Mouse (Mus musculus): ENCODE data around the gene Plek. TPM values are rescaled to one million over a fixed set of nuclear protein-coding genes. Genes with fewer than 3 reads are reported as not detected.

Plek gene
- polyA plus RNA-seq, 1 experiment from 2014 or later: 4.4 TPM

DNA sequence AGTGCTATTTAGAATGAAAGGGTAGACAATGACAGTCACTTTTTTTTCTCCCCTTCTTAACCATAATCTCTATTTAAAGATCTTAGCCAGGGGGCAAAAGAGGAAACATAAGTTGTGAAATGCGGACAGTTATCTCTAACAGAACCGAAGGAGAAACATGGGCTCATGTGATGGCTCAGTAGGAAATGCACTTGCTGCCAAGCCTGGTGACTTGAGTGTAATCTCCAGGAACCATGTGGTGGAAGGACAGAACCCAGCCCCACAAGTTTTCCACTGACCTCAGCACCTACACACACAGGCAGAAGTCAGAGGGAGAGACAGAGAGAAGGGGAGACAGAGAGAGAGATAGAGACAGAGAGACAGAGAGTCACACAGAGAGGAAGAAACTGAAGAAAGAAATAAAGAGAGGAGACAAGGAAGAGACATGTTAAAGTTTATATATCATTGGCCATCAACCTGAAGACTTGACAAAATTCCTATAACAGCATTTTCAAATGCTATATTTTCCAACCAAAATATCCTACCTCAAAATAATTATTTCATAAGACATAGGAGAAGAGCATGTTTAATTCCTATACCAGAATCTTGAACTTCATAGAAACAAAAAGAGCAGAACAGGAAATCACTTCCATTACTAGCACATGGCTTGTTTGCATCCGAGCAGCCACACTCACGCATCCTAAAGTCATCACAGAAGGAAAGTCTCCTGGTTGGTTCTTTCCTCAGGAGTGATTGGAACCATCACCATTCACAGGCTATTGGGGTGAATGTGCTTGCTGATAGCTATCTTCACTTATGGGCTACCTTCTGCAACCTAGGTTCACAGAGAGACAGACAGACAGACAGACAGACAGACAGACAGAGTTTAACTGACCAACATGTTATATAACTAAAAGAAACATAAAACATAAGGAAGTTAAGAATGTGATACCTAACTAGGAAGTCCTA is 47.0 kb downstream of the Plek start:
- ATAC-seq (ENCODE audit: low read depth): no peak
- Histone ChIP-seq H3K4me1 (ENCODE audit: control insufficient read depth, insufficient read depth, low read length) (no peaks in the 10 kb centered on the region), H3K4me3 (ENCODE audit: low read depth, low read length) (no peak overlapping the region), H3K4me2 (ENCODE audit: low read depth, low read length) (no peak overlapping the region), H3K36me3 (ENCODE audit: control insufficient read depth, insufficient read depth, low read length) (no peaks in the 10 kb centered on the region), H3K27me3 (replicated peaks; ENCODE audit: control insufficient read depth, insufficient read depth, low read length) (no peaks in the 10 kb centered on the region), H3K27ac (replicated peaks; ENCODE audit: low read depth, low read length) (no peak overlapping the region), H3K9me3 (ENCODE audit: control insufficient read depth, low read length) (no peaks in the 10 kb centered on the region), H3K9ac (ENCODE audit: low read depth, low read length) (no peak overlapping the region)
- DNase-seq (ENCODE audit: low spot score): peak; percentile 10
- WGBS: 74% methylated on average over 4 of the region's 4 CpGs

DNA sequence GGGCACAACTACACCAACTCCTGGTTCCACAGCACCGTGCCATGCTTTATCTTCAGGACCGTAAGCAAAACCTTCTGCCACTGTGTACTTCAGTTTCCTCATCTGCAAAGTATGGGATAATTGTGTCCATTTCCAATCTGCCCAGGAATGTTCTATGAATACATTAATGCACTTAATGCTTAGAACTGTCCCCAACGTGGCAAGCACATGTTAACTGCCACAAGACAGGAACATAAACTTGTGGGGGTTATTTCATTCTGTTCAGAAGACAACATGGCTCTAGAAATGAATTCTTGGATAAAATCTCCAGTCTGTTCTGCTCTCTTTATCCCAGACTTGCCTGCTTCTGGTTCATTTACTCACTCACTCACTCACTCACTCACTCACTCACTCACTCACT is 48.4 kb downstream of the Plek start:
- WGBS: 74% methylated on average over 3 of the region's 3 CpGs
- H3K4me3 ChIP-seq (ENCODE audit: low read depth, low read length): no peak overlapping the region
- H3K4me2 ChIP-seq (ENCODE audit: low read depth, low read length): no peak overlapping the region
- DNase-seq (ENCODE audit: low spot score): no peak
- H3K27ac ChIP-seq (replicated peaks; ENCODE audit: low read depth, low read length): no peak overlapping the region
- no peak for ATAC-seq (ENCODE audit: low read depth)
- H3K27me3 ChIP-seq (replicated peaks; ENCODE audit: control insufficient read depth, insufficient read depth, low read length): no peaks in the 10 kb centered on the region
- H3K36me3 ChIP-seq (ENCODE audit: control insufficient read depth, insufficient read depth, low read length): no peaks in the 10 kb centered on the region
- no peaks in the 10 kb centered on the region for H3K4me1 ChIP-seq (ENCODE audit: control insufficient read depth, insufficient read depth, low read length)
- H3K9ac ChIP-seq (ENCODE audit: low read depth, low read length): no peak overlapping the region
- no peaks in the 10 kb centered on the region for H3K9me3 ChIP-seq (ENCODE audit: control insufficient read depth, low read length)

DNA sequence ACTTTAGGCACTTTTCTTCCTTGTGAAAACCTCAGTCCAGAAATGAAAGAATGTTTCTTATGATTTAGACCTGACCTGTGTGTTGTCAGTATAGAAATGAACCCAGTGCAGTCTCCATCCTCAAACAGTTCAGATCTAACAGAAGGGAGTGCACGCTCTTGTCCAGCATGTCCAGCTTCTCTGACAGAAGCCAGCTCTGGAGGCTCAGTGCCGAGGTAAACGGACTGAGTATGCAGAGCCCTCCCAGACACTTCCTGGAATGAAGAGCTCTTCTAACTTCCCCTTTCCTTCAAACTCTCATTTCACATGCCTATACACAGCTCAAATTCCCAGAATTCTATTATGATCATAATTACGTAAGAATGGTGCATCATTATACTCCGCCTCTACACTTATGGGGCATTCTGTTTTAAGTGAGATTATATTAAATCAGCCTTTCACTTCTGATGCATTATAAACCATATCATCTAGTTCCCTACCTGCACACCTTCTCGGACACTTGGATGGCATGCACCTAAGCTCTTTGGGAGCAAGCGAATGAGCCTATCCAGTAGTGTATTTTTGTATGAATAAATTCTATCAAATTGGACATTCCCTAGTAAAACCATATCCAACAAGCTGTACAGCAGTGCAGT is 49.3 kb downstream of the Plek start:
- DNase-seq (ENCODE audit: low spot score) (no peak), ATAC-seq (ENCODE audit: low read depth) (no peak)
- Histone ChIP-seq H3K9ac (ENCODE audit: low read depth, low read length) (no peak overlapping the region), H3K36me3 (ENCODE audit: control insufficient read depth, insufficient read depth, low read length) (no peaks in the 10 kb centered on the region), H3K4me3 (ENCODE audit: low read depth, low read length) (no peak overlapping the region), H3K4me1 (ENCODE audit: control insufficient read depth, insufficient read depth, low read length) (no peaks in the 10 kb centered on the region), H3K27ac (replicated peaks; ENCODE audit: low read depth, low read length) (no peak overlapping the region), H3K27me3 (replicated peaks; ENCODE audit: control insufficient read depth, insufficient read depth, low read length) (no peaks in the 10 kb centered on the region), H3K9me3 (ENCODE audit: control insufficient read depth, low read length) (no peaks in the 10 kb centered on the region), H3K4me2 (ENCODE audit: low read depth, low read length) (no peak overlapping the region)
- 81% methylated on average over 7 of the region's 7 CpGs for WGBS

DNA sequence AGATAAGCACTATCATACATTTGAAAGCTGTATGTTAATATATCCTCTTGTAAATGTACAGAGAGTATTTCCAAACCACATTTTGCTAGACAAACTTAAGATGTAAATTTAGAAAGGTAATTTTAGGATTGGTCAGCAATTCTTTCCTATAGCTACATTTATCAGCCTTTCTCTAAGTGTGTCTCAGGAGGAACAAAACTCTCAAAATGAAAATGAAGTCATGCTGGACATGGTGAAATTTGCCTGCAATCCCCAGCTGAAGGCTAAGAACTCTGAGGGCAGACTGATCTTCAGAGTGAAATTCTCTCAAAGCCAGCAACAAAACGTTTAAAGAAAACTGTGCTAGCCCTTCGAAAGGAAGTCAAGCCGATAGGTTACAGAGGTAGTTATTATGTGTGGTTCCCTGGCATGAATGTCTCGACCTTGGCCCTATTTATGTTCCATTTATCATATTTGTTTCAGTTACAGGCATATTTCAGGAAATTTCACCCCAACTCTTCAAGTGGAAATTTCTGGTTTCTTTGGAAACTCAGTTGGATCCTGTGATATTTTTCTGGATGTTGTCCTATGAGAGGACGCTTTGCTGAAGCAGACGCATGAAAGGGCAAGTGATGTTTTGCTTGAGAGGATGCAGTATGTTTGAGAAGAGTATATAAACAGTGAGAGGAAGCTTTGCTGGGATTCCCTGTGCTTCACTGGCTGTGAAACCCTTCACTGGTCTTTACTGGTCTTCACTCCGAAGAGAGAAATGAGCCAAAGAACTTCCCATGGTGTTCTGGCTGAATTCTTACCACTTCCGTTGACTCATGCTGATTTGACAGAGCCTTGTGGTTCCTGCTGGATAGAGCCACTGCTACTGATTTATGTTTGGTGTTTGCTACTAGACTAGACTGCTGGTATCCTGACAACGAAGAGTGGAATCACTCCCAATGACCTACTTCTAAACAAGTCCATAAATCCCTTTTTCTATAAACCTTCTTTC is 51.5 kb downstream of the Plek start:
- ATAC-seq (ENCODE audit: low read depth) (no peak), DNase-seq (ENCODE audit: low spot score) (no peak)
- Histone ChIP-seq H3K9me3 (ENCODE audit: control insufficient read depth, low read length) (no peaks in the 10 kb centered on the region), H3K36me3 (ENCODE audit: control insufficient read depth, insufficient read depth, low read length) (no peaks in the 10 kb centered on the region), H3K4me1 (ENCODE audit: control insufficient read depth, insufficient read depth, low read length) (no peaks in the 10 kb centered on the region), H3K9ac (ENCODE audit: low read depth, low read length) (no peak overlapping the region), H3K4me2 (ENCODE audit: low read depth, low read length) (no peak overlapping the region), H3K27me3 (replicated peaks; ENCODE audit: control insufficient read depth, insufficient read depth, low read length) (no peaks in the 10 kb centered on the region), H3K4me3 (ENCODE audit: low read depth, low read length) (no peak overlapping the region), H3K27ac (replicated peaks; ENCODE audit: low read depth, low read length) (no peak overlapping the region)
- 75% methylated on average over 9 of the region's 9 CpGs for WGBS

DNA sequence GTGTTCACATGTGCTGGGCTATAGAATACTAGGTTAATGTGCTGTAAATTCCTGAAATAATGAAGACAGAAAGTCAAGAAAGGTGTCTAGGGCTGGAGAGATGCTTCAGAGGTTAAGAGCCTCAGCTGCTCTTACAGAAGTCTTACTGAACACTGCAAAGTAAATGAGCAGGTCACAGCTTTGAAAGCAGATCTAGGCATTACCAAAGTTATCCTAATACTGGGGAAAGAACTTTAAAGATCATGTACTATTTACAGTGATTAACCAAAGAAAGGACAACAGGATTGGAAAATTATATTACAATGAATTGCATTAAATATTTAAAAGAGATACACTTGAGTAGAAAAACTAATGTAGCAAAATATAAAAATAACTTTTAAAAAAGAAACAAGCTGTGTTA is 52.2 kb downstream of the Plek start:
- Histone ChIP-seq H3K4me2 (ENCODE audit: low read depth, low read length) (no peak overlapping the region), H3K9me3 (ENCODE audit: control insufficient read depth, low read length) (no peaks in the 10 kb centered on the region), H3K4me3 (ENCODE audit: low read depth, low read length) (no peak overlapping the region), H3K27me3 (replicated peaks; ENCODE audit: control insufficient read depth, insufficient read depth, low read length) (no peaks in the 10 kb centered on the region), H3K36me3 (ENCODE audit: control insufficient read depth, insufficient read depth, low read length) (no peaks in the 10 kb centered on the region), H3K9ac (ENCODE audit: low read depth, low read length) (no peak overlapping the region), H3K27ac (replicated peaks; ENCODE audit: low read depth, low read length) (no peak overlapping the region), H3K4me1 (ENCODE audit: control insufficient read depth, insufficient read depth, low read length) (no peaks in the 10 kb centered on the region)
- no peak for DNase-seq (ENCODE audit: low spot score)
- ATAC-seq (ENCODE audit: low read depth): no peak

DNA sequence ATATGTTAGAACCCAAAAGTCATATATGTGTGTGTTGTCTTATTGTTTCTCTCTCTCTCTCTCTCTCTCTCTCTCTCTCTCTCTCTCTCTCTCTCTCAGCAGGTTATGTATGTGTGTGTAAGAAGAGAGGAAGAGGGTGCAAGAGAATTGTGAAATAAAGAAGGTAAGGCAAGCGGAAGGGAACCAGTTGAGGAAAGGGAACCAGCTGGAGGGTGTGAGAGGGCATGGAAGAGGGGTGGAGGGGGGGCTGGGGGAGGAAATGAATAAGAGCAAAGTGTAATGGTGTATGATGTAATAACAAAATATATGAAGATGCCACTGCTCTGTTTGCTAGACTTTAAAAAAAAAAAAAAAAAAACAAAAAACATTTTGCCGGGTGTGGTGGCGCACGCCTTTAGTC is 52.8 kb downstream of the Plek start:
- H3K9ac ChIP-seq (ENCODE audit: low read depth, low read length): no peak overlapping the region
- H3K4me1 ChIP-seq (ENCODE audit: control insufficient read depth, insufficient read depth, low read length): no peaks in the 10 kb centered on the region
- no peak for ATAC-seq (ENCODE audit: low read depth)
- H3K4me2 ChIP-seq (ENCODE audit: low read depth, low read length): no peak overlapping the region
- no peak overlapping the region for H3K4me3 ChIP-seq (ENCODE audit: low read depth, low read length)
- H3K27ac ChIP-seq (replicated peaks; ENCODE audit: low read depth, low read length): no peak overlapping the region
- DNase-seq (ENCODE audit: low spot score): no peak
- no peaks in the 10 kb centered on the region for H3K9me3 ChIP-seq (ENCODE audit: control insufficient read depth, low read length)
- H3K36me3 ChIP-seq (ENCODE audit: control insufficient read depth, insufficient read depth, low read length): no peaks in the 10 kb centered on the region
- H3K27me3 ChIP-seq (replicated peaks; ENCODE audit: control insufficient read depth, insufficient read depth, low read length): no peaks in the 10 kb centered on the region
- WGBS: 85% methylated on average over 4 of the region's 4 CpGs

DNA sequence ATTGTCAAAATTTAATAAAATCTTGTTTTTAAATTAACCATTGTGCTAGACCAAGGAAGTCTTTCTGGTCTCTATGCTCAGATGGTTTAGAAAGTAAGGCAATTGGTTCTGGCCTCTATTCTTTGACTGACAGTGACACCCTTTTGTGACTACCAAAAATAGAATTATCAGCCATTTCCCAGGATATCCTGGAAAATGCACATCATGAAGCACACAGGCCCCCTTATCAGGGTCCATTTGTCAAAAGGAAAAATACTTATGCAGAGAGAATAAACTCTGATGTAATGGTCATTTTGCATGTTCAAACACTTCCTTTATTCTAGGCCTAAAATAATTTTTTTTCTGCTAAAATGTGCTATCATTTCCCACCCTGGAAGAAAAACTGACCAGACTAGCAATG is 54.7 kb downstream of the Plek start:
- ATAC-seq (ENCODE audit: low read depth) (no peak), DNase-seq (ENCODE audit: low spot score) (no peak)
- no peak overlapping the region for H3K4me3 ChIP-seq (ENCODE audit: low read depth, low read length)
- H3K9ac ChIP-seq (ENCODE audit: low read depth, low read length): no peak overlapping the region
- no peaks in the 10 kb centered on the region for H3K36me3 ChIP-seq (ENCODE audit: control insufficient read depth, insufficient read depth, low read length)
- no peaks in the 10 kb centered on the region for H3K4me1 ChIP-seq (ENCODE audit: control insufficient read depth, insufficient read depth, low read length)
- no peak overlapping the region for H3K27ac ChIP-seq (replicated peaks; ENCODE audit: low read depth, low read length)
- H3K9me3 ChIP-seq (ENCODE audit: control insufficient read depth, low read length): no peaks in the 10 kb centered on the region
- no peak overlapping the region for H3K4me2 ChIP-seq (ENCODE audit: low read depth, low read length)
- no peaks in the 10 kb centered on the region for H3K27me3 ChIP-seq (replicated peaks; ENCODE audit: control insufficient read depth, insufficient read depth, low read length)

DNA sequence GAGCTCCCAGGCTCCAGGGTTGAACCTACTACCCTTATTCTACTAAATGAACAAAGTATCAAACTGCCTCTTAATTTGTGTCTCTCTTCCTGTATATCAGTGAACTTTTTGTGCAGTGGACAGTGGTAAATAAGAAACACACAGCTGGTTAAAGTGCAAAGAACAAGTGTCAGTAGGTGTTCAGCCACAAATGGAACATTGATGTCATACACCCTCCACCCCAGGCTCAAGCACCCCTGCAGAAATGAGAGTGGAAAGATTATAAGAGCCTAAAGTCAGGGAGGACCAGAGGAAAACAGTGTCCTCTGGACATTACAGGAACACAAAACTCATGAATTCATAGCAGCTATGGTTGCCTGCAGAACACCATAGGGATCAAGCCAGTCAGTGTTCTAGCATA is 55.4 kb downstream of the Plek start:
- DNase-seq (ENCODE audit: low spot score) (no peak), ATAC-seq (ENCODE audit: low read depth) (no peak)
- no peaks in the 10 kb centered on the region for H3K36me3 ChIP-seq (ENCODE audit: control insufficient read depth, insufficient read depth, low read length)
- no peaks in the 10 kb centered on the region for H3K9me3 ChIP-seq (ENCODE audit: control insufficient read depth, low read length)
- no peak overlapping the region for H3K4me3 ChIP-seq (ENCODE audit: low read depth, low read length)
- H3K27me3 ChIP-seq (replicated peaks; ENCODE audit: control insufficient read depth, insufficient read depth, low read length): no peaks in the 10 kb centered on the region
- no peaks in the 10 kb centered on the region for H3K4me1 ChIP-seq (ENCODE audit: control insufficient read depth, insufficient read depth, low read length)
- H3K9ac ChIP-seq (ENCODE audit: low read depth, low read length): no peak overlapping the region
- no peak overlapping the region for H3K27ac ChIP-seq (replicated peaks; ENCODE audit: low read depth, low read length)
- H3K4me2 ChIP-seq (ENCODE audit: low read depth, low read length): no peak overlapping the region

Measured in embryonic facial prominence, embryonic 14.5 days (tissue).